Mouse (Mus musculus) liver, embryonic 15.5 days (tissue): ENCODE measurements around the gene Nsg2. TPM values are rescaled to one million over a fixed set of nuclear protein-coding genes. Genes with fewer than 3 reads are reported as not detected.

Experiments
- polyA plus RNA-seq: library from polyadenylated mRNA; unstranded; fragments of >200 nt; fragmentation: Nextera tagmentation; extraction: Ambion mirVana; gene quantifications from 2 replicates; pipeline ENCODE4 v1.2.1, GENCODE M21; 2015

The Nsg2 gene
- polyA plus RNA-seq, 1 experiment from 2014 or later = 0.25 TPM

Other genes with a start within 250 kb of the Nsg2 start
- gene Cpeb4, start 128.3 kb upstream of the Nsg2 start, polyA plus RNA-seq = 19.0 and 19.1 TPM in 2 replicates
- gene 4930524B15Rik, start 34.9 kb upstream of the Nsg2 start, polyA plus RNA-seq = not detected in 2 replicates
- 0.02 and 0.13 TPM in 2 replicates for gene Il9r, start 199.8 kb downstream of the Nsg2 start, polyA plus RNA-seq
- 68.7 and 70.1 TPM in 2 replicates for gene Snrnp25, start 205.0 kb downstream of the Nsg2 start, polyA plus RNA-seq
- 5.1 and 8.0 TPM in 2 replicates for gene Rhbdf1, start 221.8 kb downstream of the Nsg2 start, polyA plus RNA-seq
- gene Mpg, start 226.0 kb downstream of the Nsg2 start, polyA plus RNA-seq = 18.3 and 19.6 TPM in 2 replicates